ENCODE assay signal across 8 mouse cellular contexts in the genomic region with DNA sequence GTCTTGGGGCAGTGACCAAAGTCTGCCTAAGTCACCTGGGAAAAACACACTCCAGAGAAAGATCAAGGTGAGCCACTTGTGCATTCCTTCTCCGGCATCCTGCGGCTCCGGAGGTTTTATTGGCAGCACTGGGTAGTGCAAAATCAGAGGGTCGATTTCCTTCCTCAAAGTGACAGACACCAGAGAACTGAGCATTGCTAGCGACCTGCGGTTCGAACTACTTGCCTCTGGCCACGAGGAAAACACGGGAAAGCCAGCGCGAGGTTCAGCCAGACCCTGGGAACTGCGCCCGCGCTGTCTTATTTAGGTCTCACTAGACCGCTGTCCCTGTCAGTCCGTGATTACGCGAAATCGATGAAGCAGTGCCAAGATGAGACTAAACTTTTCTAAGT. TPM values are rescaled to one million over a fixed set of nuclear protein-coding genes. Genes with fewer than 3 reads are reported as not detected.
A peak's percentile ranks its signal among the peaks of the same experiment; 100 is the strongest.
DNase-seq lines count a peak whose midpoint lies in the region; ATAC-seq and TF ChIP-seq lines count a peak whose summit lies in the region.

No protein-coding gene starts in this region.

- H3K27ac ChIP-seq in kidney, adult 2 months (ENCODE audit: insufficient read depth, low read depth, low read length) = peak overlapping the region; percentile 43
- H3K27ac ChIP-seq in small intestine, adult 2 months (ENCODE audit: insufficient read depth, low read depth, low read length) = no peak overlapping the region

- no peak for TF ChIP-seq CTCF in kidney, adult 2 months (conservative IDR thresholded peaks at IDR 0.05; ENCODE audit: insufficient read depth, insufficient read length, low read depth, low read length)
- no peak for TF ChIP-seq CTCF in small intestine, adult 2 months (IDR thresholded peaks at IDR 0.05; ENCODE audit: extremely low read depth, insufficient read length, insufficient replicate concordance, low read depth, low read length)

- H3K27me3 ChIP-seq in kidney, adult 2 months (replicated peaks; ENCODE audit: control insufficient read depth, insufficient read depth, low read length) = no peaks in the 10 kb centered on the region
- peaks cover 19% of the 10 kb centered on the region for H3K27me3 ChIP-seq in small intestine, adult 2 months (ENCODE audit: control insufficient read depth, insufficient read depth, low read length)

- H3K4me3 ChIP-seq in kidney, adult 2 months (ENCODE audit: insufficient read depth, low read depth, low read length) = peak overlapping the region; percentile 72
- H3K4me3 ChIP-seq in small intestine, adult 2 months (ENCODE audit: low read depth, low read length) = 0 out of 2 replicates have a peak overlapping the region, but pooled peaks have one; percentile 20

- WGBS in kidney, adult 2 months = 2% methylated on average over 19 of the region's 19 CpGs
- WGBS in small intestine, adult 2 months = 1% methylated on average over 19 of the region's 19 CpGs

- intact Hi-C loops in left cerebral cortex, postnatal 14 days (cut with DNase I) = loop anchor here (5.0 kb wide), 2 partner anchors 37 to 38 kb away; no protein-coding TSS in a partner anchor

- H3K36me3 ChIP-seq in kidney, adult 2 months (ENCODE audit: control insufficient read depth, insufficient read depth, low read length) = no peaks in the 10 kb centered on the region
- H3K36me3 ChIP-seq in small intestine, adult 2 months (ENCODE audit: control insufficient read depth, insufficient read depth, low read length) = no peaks in the 10 kb centered on the region

- no peak for TF ChIP-seq POLR2A in kidney, adult 2 months (IDR thresholded peaks at IDR 0.05; ENCODE audit: low read depth, low read length)
- TF ChIP-seq POLR2A in small intestine, adult 2 months (IDR thresholded peaks at IDR 0.05; ENCODE audit: low read depth, low read length) = no peak

- ATAC-seq in granulocyte monocyte progenitor cell, adult 5-6 weeks (replicated peaks; ENCODE audit: poor library complexity, severe bottlenecking) = peak; percentile 52
- ATAC-seq in erythroid progenitor cell, adult 5-6 weeks (replicated peaks; ENCODE audit: low FRiP score, poor library complexity, severe bottlenecking) = no peak

- peak; percentile 28 to 49 for DNase-seq in left cerebral cortex, adult 18-20 months (ENCODE audit: low spot score in 2 of 2)
- DNase-seq in left cerebral cortex, postnatal 14 days (ENCODE audit: low spot score in 2 of 2) = no peak
- peak; percentile 61 for DNase-seq in cerebellum, adult 9-11 months
- DNase-seq in kidney, adult 2 months = peak; percentile 51
- DNase-seq in lung, postnatal 10 days = peak; percentile 13

- H3K4me1 ChIP-seq in kidney, adult 2 months (ENCODE audit: control insufficient read depth, insufficient read depth, low read length) = no peaks in the 10 kb centered on the region
- peaks cover 6% of the 10 kb centered on the region for H3K4me1 ChIP-seq in small intestine, adult 2 months (ENCODE audit: control insufficient read depth, insufficient read depth, insufficient read length, low read length)

RNA-seq across cellular contexts. Expression of a gene that starts 1.7 kb away (rescaled TPM):
- 100 to 1,000 TPM; 159 to 162 TPM for total RNA-seq in left cerebral cortex, adult 18-20 months (2021)
- total RNA-seq in left cerebral cortex, postnatal 14 days (2021) = 100 to 1,000 TPM; 143 to 154 TPM
- not detected in 2 replicates for total RNA-seq in granulocyte monocyte progenitor cell, adult 5-6 weeks (2014; fragmentation: Nextera tagmentation)
- not detected in 2 replicates for total RNA-seq in granulocyte monocyte progenitor cell, adult 5-6 weeks (2017)
- polyA plus RNA-seq in kidney, adult 2 months (2012; rRNA removed) = 1.0 and 1.1 TPM in 2 replicates
- 0.01 and 0.03 TPM in 2 replicates for polyA plus RNA-seq in small intestine, adult 2 months (2012; rRNA removed)
- total RNA-seq in erythroid progenitor cell, adult 5-6 weeks (2015; ENCODE audit: low replicate concordance) = 0.42 TPM in 1 of 2 replicates, not detected in the other
- not detected in 2 replicates for total RNA-seq in erythroid progenitor cell, adult 5-6 weeks (2017; ENCODE audit: low replicate concordance)

Comparison
In these comparisons a context has a peak if more than half of its experiments do, and no peak if none do; other contexts are left out.
1. DNase-seq: peak in left cerebral cortex, adult 18-20 months (2 of 2), cerebellum, adult 9-11 months (single experiment), kidney, adult 2 months (single experiment) and lung, postnatal 10 days (single experiment); none in left cerebral cortex, postnatal 14 days (0 of 2).
2. RNA of a gene that starts 1.7 kb away (total RNA-seq): 159 to 162 TPM in left cerebral cortex, adult 18-20 months and 143 to 154 TPM in left cerebral cortex, postnatal 14 days; 0.42 TPM in erythroid progenitor cell, adult 5-6 weeks and not detected in granulocyte monocyte progenitor cell, adult 5-6 weeks; every median in the first group is over 100 times any median in the second.